Mouse (Mus musculus) forebrain, embryonic 10.5 days (tissue): Measurements from ENCODE around the gene Polm. TPM values are rescaled to one million over a fixed set of nuclear protein-coding genes. Genes with fewer than 3 reads are reported as not detected.

Experiments used
- DNase-seq: peaks from one replicate; pipeline ENCODE4 v3.0.0-alpha.2; 2017; ENCODE audit warnings: low spot score; ENCODE audit errors: extremely low spot score
- H3K27ac ChIP-seq: fragments of 300-500 bp; sonication (generic); 2 replicates; pipeline ENCODE4 v1.5.1; 2016; ENCODE audit warnings: mild to moderate bottlenecking
- H3K27me3 ChIP-seq: fragments of 300-500 bp; sonication (generic); 2 replicates; pipeline ENCODE4 v1.6.1; 2016; ENCODE audit warnings: mild to moderate bottlenecking; ENCODE audit not compliant: poor library complexity, severe bottlenecking
- H3K36me3 ChIP-seq: fragments of 300-500 bp; sonication (generic); replicated peaks from 2 replicates; pipeline ENCODE4 v1.6.1; 2016; ENCODE audit warnings: mild to moderate bottlenecking, moderate library complexity
- H3K4me1 ChIP-seq: fragments of 300-500 bp; sonication (generic); 2 replicates; pipeline ENCODE4 v1.6.1; 2016
- H3K4me3 ChIP-seq: fragments of 300-500 bp; sonication (generic); 2 replicates; pipeline ENCODE4 v1.5.1; 2016; ENCODE audit warnings: mild to moderate bottlenecking, moderate library complexity
- H3K9me3 ChIP-seq: fragments of 300-500 bp; sonication (generic); 2 replicates; pipeline ENCODE4 v1.6.1; 2016; ENCODE audit warnings: mild to moderate bottlenecking, moderate library complexity
- WGBS: fragments of 180-500 bp; shearing (Covaris S2); methylation state at CpG from one replicate; pipeline ENCODE4 v1.1.7; 2016; 5-methylcytosine and 5-hydroxymethylcytosine counted together
- polyA plus RNA-seq: library from polyadenylated mRNA; unstranded; fragments of >200 nt; fragmentation: Nextera tagmentation; extraction: Ambion mirVana; gene quantifications from 2 replicates; pipeline ENCODE4 v1.2.1, GENCODE M21; 2016

Gene Polm
- polyA plus RNA-seq, 1 experiment from 2014 or later = 10.6 TPM

DNA sequence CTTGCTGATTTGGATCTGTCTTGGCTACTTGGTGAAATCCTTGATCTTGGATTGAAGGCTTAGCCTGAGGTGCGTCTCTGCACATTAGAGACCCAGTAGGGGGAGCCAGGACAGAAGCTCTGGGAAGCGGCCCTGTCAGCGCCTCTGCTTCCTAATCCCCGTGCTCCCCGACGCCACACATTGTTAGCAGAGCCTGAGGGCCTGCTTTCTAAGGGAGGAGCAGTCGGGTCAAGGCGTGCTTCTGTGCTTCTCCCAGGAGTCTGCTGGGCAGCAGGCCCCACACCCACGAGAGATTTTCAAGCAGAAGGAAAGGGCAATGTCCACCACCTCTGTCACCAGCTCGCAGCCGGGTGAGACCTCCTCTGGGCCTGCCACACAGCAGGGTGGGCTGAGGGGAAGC is 40.4 kb downstream of the Polm start:
- Histone ChIP-seq H3K9me3 (no peaks in the 10 kb centered on the region), H3K4me3 (no peak overlapping the region), H3K4me1 (no peaks in the 10 kb centered on the region; the same call in 1 of the 2 replicates), H3K27ac (no peak overlapping the region), H3K27me3 (no peaks in the 10 kb centered on the region), H3K36me3 (peaks cover 94% of the 10 kb centered on the region)
- 74% methylated on average over 11 of the region's 11 CpGs for WGBS
- no peak for DNase-seq

DNA sequence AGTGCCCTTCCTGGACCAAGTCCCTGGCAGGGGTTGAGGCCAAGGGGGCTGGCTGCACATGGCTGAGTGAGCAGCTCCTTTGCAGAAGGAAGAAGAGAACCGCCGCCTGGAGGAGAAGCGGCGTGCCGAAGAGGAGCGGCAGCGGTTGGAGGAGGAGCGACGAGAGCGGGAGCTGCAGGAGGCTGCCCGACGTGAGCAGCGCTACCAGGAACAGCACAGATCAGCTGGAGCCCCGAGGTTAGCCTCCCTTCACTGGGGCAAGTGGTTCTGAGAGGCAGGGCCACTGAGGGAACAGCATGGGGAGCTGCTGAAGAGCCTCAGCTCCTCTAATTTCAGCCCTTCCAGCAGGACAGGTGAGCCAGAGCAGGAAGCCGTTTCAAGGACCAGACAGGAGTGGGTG is 40.9 kb downstream of the Polm start:
- H3K27ac ChIP-seq = no peak overlapping the region
- peaks cover 98% of the 10 kb centered on the region for H3K36me3 ChIP-seq
- 84% methylated on average over 15 of the region's 15 CpGs for WGBS
- no peaks in the 10 kb centered on the region for H3K4me1 ChIP-seq
- no peak overlapping the region for H3K4me3 ChIP-seq
- DNase-seq = no peak
- no peaks in the 10 kb centered on the region for H3K9me3 ChIP-seq
- no peaks in the 10 kb centered on the region for H3K27me3 ChIP-seq

DNA sequence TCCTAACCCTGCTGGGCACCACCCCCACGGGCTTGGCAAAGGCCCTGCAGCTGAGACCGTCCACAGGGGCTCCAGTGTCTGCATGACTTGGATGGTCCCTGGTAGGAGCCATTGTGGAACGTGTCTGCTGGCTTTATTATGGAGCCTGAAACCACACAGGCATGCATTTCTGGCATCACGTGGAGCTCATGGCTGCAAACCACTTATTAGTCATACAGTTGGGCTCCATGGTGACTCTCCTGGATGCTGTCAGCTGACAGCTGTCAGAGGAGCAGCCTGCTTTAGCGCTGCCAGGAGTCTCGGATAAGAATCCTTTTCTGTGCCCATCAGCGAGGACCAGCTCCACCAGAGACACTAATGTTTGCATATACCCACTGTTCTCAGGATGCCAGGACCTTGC is 42.1 kb downstream of the Polm start:
- WGBS = 89% methylated on average over 7 of the region's 7 CpGs

DNA sequence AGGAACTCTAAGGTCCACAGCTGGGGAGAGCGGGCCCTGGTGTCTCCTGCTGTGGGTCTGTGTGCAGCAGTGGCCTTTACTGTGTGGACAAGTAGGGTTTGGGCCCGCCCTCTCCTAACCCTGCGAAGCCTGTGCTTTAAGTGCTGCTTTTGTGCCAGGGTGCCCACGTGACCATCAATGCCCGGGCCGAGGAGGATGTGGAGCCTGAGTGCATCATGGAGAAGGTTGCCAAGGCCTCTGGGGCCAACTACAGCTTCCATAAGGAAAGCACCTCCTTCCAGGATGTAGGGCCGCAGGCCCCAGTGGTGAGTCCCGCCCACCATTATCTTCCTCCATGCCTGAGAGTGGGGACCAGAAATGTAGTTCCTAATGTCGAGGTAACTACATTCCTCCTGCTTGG is 42.5 kb downstream of the Polm start:
- peaks cover 96% of the 10 kb centered on the region for H3K36me3 ChIP-seq
- H3K27me3 ChIP-seq = no peaks in the 10 kb centered on the region
- no peaks in the 10 kb centered on the region for H3K4me1 ChIP-seq
- no peak overlapping the region for H3K4me3 ChIP-seq
- H3K9me3 ChIP-seq = no peaks in the 10 kb centered on the region
- DNase-seq = no peak
- WGBS = 96% methylated on average over 9 of the region's 9 CpGs
- H3K27ac ChIP-seq = no peak overlapping the region

More for the DNA sequence above, 42.1 kb downstream of the Polm start:
- Histone ChIP-seq H3K27ac (no peak overlapping the region), H3K4me3 (no peak overlapping the region), H3K36me3 (peaks cover 96% of the 10 kb centered on the region), H3K27me3 (no peaks in the 10 kb centered on the region), H3K9me3 (no peaks in the 10 kb centered on the region), H3K4me1 (no peaks in the 10 kb centered on the region)
- DNase-seq = no peak

DNA sequence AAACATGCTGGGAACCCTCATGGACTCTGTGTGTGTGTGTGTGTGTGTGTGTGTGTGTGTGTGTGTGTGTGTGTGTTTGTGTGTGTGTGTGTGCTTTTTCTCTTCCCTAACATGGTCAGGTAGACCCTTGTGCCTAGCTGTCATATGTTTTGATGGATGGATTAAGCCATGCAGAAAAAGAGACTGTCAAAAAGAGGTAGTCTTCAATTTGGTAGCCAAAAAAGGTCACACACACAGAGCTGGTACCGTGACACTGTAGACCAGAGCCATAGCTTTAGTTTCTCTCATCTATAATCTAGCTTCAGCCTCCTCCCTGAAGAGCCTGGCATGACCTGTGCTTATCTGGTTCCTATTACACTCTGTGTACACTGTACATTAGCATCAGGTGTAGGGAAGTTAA is 47.4 kb downstream of the Polm start:
- DNase-seq = no peak
- 94% methylated on average over 1 of the region's 1 CpGs for WGBS
- H3K9me3 ChIP-seq = no peaks in the 10 kb centered on the region
- H3K27me3 ChIP-seq = no peaks in the 10 kb centered on the region
- no peak overlapping the region for H3K4me3 ChIP-seq
- peaks cover 30% of the 10 kb centered on the region for H3K4me1 ChIP-seq
- H3K36me3 ChIP-seq = peaks cover 56% of the 10 kb centered on the region
- H3K27ac ChIP-seq = no peak overlapping the region

DNA sequence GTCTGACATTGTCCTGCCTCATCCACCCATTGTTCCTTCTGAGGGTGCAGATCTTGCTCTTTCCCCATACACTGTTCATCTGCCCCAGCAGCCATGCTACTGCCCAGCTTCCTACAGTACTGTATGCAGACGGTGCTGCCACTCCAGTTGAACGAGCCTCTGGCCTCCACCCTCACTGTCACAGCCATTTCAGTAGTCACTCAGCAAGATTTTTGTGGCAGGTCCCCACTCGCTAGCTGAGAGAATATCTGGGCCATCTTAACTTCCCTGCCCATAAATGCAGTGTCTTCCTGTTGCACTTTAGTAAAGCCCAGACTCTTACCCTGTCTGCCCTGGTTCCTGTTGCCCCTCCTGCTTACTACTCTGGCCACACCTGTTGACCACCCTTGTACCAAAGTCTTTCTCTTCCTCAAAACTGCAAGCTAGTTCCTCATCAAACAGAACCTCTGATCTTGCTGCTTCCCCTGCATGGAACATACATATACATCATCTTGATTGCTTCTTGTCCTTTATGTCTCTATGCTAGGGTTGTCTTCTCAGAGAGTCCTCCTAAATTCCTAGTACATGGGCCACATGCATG is 48.0 kb downstream of the Polm start:
- DNase-seq = no peak
- peaks cover 30% of the 10 kb centered on the region for H3K4me1 ChIP-seq
- peaks cover 50% of the 10 kb centered on the region for H3K36me3 ChIP-seq
- no peak overlapping the region for H3K27ac ChIP-seq
- H3K9me3 ChIP-seq = no peaks in the 10 kb centered on the region
- WGBS = 91% methylated on average over 3 of the region's 3 CpGs
- peak overlapping the region; percentile 91 for H3K4me3 ChIP-seq
- H3K27me3 ChIP-seq = no peaks in the 10 kb centered on the region

DNA sequence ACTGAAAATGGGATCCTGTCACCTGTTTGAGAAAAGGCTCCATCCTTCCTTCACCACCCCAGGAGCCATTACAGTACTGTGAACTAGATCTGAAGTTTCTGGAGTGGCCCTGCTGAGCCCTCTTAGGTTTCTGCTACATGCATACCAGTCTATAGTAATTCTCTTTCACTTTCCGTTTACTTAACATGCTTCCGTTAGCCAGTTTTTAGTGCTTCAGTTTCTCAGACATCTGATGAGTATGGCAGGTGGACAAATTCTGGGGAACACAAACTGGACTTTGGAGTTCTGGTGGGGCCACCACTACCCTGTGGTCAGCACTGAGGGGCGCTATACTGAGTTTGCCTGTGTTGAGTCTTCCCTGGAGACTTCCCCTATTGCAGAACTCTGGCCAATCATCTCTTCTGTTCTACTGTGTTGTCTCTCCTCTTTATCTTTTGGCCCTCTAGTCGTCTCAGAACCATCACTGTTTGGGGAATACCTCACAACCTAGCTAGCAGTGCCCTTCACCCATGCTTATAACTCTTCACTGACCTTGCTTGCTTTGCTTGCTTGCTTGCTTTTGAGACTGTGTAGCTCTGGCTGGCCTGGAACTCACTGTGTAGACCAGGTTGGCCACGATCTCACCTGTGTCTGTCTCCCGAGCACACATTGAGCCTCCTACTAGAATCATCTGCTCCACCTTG is 48.6 kb downstream of the Polm start:
- 82% methylated on average over 6 of the region's 6 CpGs for WGBS
- Histone ChIP-seq H3K4me3 (peak overlapping the region; percentile 91), H3K27me3 (no peaks in the 10 kb centered on the region), H3K9me3 (no peaks in the 10 kb centered on the region), H3K4me1 (peaks cover 30% of the 10 kb centered on the region), H3K27ac (peak overlapping the region; percentile 93), H3K36me3 (peaks cover 44% of the 10 kb centered on the region)
- no peak for DNase-seq

DNA sequence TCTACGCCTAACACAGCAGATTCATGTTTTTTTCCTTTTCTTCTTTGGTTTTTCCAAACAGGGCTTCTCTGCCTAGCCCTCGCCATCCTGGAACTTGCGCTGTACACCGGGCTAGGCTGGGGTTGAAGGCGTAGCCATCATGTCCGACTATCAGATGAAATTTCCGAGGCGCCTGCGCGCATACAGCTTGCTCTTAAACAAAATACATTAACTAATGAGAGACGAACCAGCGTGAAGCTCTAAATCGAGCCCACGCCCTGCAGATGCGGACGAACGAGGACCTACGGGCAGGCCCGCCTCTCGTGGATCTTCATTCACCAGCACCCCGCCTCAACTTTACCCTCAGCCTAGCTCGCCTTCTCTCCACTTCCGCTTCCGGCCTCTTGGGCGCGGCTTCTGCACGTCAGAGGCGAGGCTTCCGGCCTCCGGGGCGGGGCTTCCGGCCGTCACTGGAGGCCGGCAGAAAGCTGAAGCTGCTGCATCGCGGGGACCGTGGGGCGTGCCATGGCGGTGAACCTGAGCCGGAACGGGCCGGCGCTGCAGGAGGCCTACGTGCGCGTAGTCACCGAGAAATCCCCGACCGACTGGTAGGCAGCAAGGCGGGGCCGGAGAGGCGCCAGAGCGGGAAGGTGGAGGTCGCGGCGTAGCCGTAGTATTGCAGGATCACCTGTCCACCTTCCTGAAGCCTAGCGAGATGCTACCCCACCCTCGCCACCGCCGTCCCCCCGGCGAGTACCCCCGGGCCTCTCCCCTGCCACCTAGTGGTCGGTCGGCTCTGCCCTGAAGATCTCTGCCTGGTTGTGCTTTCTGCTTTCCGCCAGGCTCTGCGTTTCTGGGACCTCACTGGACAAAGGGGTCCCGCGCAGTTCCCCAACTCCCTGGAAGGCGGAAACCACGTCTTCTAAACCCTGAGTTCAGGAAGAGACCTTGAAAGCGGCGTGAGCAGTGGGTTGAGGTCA is 49.5 kb downstream of the Polm start, which contains the start of gene Dbnl:
Gene Dbnl (plus strand): TSS at position 433 of the 959 bp plus-strand sequence.
- H3K27me3 ChIP-seq = no peaks in the 10 kb centered on the region

DNA sequence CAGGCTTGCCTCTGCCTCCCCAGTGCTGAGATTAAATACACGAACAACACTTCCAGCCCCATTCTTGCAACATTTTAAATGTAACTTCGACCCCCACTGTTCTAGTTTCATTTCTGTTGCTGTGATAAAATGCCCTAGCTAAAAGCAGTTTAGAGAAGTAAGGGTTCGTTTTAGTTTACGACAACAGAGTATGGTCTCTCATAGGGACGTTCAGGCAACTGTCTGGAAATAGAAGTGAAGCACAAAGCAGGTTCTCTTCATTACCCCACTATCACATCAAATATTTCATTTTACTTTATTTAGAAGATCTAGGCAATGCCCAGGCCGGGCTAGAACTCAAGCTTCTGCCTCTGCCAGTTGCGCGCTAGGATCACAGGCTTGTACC is 50.2 kb downstream of the Polm start:
- no peak for DNase-seq
- Histone ChIP-seq H3K4me1 (peaks cover 30% of the 10 kb centered on the region), H3K9me3 (no peaks in the 10 kb centered on the region), H3K27me3 (no peaks in the 10 kb centered on the region), H3K27ac (peak overlapping the region; percentile 93), H3K4me3 (peak overlapping the region; percentile 91), H3K36me3 (peaks cover 28% of the 10 kb centered on the region)
- WGBS = 42% methylated on average over 8 of the region's 8 CpGs

More for the DNA sequence above, 49.5 kb downstream of the Polm start, which contains the start of gene Dbnl:
- H3K4me3 ChIP-seq = peak within 1 kb of the TSS; percentile 91
- DNase-seq = peak; percentile 96
- no peaks in the 10 kb centered on the region for H3K9me3 ChIP-seq
- peak within 1 kb of the TSS; percentile 93 for H3K27ac ChIP-seq
- WGBS = under 1% methylated on average over 74 of the region's 74 CpGs
- H3K4me1 ChIP-seq = peaks cover 30% of the 10 kb centered on the region
- H3K36me3 ChIP-seq = peaks cover 35% of the 10 kb centered on the region

DNA sequence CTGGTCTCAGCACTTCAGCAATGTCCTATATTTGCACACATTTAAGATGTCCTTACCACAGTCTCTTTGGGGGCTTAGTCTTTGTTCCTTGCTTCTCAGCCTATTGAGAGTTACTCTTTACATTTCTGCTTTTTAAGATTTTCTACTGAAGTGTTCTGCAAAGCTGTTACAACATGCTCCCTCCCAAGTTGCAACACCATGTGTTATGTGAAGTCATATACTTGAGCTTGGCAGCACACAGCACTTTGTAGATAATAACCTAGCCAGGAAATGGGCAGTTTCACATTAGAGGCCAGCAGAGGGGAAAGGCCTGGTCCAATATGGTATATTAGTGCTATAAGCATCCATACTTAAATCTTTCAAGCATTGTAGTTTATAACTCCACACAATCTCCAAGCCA is 52.1 kb downstream of the Polm start:
- no peak overlapping the region for H3K4me3 ChIP-seq
- no peaks in the 10 kb centered on the region for H3K9me3 ChIP-seq
- peaks cover 14% of the 10 kb centered on the region for H3K36me3 ChIP-seq
- H3K4me1 ChIP-seq = peaks cover 30% of the 10 kb centered on the region
- H3K27ac ChIP-seq = no peak overlapping the region
- H3K27me3 ChIP-seq = no peaks in the 10 kb centered on the region
- no peak for DNase-seq

DNA sequence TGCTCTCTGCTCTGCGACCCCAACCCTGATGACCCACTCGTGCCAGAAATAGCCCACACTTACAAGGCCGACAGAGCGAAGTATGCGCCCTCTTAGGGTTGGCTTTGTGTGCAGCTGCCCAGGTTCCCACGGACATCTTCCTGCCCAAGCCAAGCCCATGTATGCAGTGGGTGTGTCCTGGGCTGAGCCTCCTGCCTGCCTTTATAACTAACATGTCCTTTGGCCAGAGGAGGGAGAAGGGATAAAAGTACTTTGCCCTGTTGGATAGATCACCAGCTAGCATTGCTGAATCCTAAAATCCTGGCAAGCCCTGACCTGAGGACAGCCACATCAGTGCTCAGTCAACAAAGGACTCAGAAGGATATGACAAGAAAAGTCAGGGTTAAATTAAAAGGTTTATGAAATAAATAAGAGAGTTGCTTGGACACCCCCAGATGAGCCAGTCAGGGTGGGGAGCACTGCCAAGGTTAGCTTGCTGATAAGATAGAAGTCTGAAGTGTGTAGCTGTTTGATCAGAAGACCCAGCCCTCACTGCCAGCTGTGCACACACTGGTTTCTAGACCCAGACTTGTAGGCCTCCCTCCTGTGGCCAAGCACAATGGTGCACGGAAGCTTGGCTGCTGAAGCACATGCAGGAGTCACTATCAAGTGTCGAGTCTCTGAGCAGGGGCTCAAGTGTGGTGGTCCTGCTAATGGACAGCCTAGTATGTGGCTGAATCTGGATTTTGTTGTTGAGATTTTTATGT is 55.4 kb downstream of the Polm start:
- Histone ChIP-seq H3K27me3 (no peaks in the 10 kb centered on the region), H3K27ac (no peak overlapping the region), H3K36me3 (peaks cover 3% of the 10 kb centered on the region; the same call in 1 of the 2 replicates), H3K4me3 (no peak overlapping the region), H3K4me1 (peaks cover 7% of the 10 kb centered on the region), H3K9me3 (no peaks in the 10 kb centered on the region)
- DNase-seq = no peak
- 78% methylated on average over 8 of the region's 8 CpGs for WGBS

DNA sequence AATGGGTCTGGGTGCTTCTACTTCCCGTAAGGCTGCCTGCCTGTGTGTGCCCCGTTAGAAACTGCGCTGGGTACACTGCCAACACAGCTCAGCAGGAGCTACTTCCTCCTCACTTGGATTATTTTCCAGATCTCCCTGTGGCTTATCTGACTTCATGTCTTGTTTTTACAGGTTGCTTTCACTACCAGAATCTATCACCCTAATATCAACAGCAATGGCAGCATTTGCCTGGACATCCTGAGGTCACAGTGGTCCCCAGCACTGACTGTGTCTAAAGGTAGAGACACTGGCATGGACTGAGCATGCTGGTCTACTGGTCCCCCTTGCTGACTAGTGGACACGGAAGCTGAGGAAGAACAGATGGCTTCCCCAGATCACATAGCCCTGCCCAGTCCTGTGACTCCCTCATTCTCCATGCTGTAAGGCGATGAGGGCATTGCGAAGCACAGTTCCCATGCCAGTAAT is 57.7 kb downstream of the Polm start:
- DNase-seq = no peak
- Histone ChIP-seq H3K27ac (no peak overlapping the region), H3K4me3 (no peak overlapping the region), H3K9me3 (no peaks in the 10 kb centered on the region), H3K4me1 (no peaks in the 10 kb centered on the region), H3K27me3 (no peaks in the 10 kb centered on the region), H3K36me3 (peaks cover 3% of the 10 kb centered on the region; the same call in 1 of the 2 replicates)
- 95% methylated on average over 6 of the region's 6 CpGs for WGBS
